Mouse (Mus musculus) heart, postnatal 4 days (tissue): ENCODE results near the gene Pxt1. TPM values are rescaled to one million over a fixed set of nuclear protein-coding genes. Genes with fewer than 3 reads are reported as not detected.
A peak's percentile ranks its signal among the peaks of the same experiment; 100 is the strongest.
"Not testable (repeated sequence)": the region's sequence is repeated elsewhere in the genome, so short reads cannot be mapped to it uniquely, and the experiment has no call there.

ENCODE experiments used
- DNase-seq: peaks from one replicate; pipeline ENCODE4 v3.0.0; 2021
- total RNA-seq, 2 experiments: library from RNA; stranded (reverse); gene quantifications; 2 replicates each; pipeline ENCODE4 v1.2.3; 2021

Gene Pxt1
- total RNA-seq, result not detected

DNA sequence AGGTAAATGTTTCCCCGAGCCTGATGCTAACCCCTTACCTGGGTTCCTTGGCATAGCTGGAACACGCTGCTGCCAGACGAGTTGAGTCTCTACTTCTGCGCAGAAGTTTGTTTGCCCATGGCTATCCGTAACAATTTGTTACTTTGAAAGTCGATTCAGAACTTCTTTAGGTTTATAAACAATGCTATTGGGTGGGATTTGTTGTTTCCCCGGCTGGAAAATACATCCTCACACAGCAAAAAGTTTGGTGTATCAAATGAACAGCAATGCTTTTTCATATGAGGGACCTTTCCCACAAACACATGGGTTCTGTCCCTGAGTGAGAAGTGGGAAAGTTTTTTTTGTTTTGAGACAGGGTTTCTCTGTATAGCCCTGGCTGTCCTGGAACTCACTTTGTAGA is at the start of gene Pxt1:
Pxt1 (minus strand) TSS at position 101 of the 400 bp plus-strand sequence.
- no peak for DNase-seq

DNA sequence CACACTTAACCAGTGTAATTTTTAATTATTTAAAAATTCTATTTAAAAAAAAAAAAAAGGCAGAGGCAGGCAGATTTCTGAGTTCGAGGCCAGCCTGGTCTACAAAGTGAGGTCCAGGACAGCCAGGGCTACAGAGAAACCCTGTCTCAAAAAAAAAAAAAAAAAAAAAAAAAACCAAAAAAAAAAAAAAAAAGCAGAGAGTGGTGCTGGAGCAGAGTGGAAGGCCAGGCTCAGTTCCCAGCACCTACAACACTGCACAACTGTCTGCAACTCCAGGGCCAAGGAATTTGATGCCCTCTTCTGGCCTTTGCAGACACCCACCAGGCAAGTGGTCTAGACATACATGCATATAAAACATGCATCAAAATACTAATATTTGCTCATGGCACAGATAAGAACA is 49.4 kb upstream of the Pxt1 start:
- DNase-seq, result not testable (repeated sequence)

DNA sequence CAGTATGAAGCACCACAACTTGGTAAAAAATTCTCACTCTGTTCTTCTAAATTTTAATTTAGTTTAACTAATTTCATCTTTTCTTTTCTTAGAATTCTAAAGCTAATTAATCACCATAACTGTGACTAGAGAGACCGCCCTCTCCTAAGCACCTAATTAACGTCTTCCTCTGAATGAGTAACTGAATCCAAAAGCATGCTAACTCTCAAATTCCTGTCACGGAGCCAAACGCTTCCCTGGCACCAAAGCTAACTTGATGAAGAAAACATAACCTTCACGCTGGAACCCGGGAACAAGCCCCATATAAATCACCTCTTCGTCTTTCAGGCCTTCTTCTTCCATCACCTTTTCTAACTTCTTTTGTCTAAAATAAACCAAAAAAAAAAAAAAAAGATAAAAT is 48.5 kb upstream of the Pxt1 start:
- DNase-seq, result peak; percentile 62

DNA sequence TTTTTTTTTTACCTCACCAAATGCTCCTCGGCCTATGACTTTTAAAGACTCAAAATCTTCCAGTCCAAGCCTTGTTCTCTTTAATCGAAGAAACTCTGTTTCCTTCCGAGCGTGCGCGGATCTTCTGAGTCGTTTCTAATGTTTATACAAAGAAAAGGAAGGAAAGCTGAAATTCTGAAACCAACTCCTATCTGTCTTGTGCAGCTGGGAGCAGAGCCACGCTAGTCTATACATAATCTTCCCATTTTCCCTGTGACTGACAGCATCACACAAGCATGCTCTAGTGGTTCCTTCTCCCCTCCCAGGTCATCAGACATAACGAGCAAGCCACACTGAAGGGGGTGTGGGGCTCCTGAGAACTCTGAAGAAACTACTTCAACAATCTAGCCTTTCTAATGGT is 47.6 kb upstream of the Pxt1 start:
- no peak for DNase-seq

DNA sequence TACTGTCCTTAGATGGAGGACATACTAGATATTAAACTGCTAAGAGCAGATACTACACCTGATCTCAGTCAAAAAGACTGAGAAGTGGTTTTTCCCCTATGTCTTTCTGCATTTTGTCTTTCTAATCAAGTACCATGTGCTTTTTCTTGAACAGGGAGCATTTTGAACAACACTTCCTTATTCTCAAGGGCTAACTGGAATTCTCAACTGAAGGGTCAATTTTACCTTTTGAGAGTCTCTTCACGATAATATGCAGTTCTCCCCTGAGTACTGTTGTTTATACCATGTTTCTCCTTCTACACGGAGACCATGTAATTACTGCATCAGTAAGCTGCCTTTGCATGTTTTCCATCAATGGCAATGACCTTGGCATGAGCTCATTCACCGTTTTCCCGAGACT is 46.4 kb upstream of the Pxt1 start:
- DNase-seq, result no peak

DNA sequence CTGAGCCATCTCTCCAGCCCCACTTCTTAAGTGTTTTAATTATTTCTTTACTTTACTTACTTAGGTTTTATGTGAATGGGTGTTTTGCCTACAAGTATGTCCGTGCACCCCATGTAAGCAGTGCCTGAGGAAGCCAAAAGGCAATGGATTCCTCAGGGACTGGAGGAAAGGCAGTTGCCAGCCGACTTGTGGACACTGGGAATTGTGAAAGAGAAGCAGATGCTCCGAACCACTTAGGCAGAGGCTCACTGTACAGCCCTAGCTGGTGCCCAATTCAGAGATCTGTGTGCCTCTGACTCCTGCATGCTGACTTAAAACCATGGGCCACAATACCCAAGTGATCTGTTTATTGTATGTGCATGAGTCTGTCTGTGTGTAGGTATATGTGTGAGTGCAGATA is 45.4 kb upstream of the Pxt1 start:
- DNase-seq, result no peak

DNA sequence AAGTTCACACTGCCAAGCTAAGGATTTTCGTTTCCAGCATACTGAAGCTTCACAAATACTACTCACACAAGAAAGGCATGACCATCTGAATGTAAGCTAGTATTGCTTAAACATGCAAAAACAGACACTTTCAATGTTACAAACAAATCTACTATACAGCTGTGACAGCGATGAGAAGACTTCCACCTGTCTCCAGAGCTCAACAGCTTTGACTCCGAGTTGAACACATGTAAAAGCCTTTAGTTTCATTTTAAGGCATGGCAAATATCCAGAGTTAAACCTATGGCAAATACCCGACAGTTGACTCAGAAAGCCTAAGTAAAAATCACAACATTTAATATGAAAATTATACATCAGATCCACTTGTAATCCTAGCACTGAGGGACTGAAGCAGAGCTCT is 44.7 kb upstream of the Pxt1 start:
- DNase-seq, result no peak

DNA sequence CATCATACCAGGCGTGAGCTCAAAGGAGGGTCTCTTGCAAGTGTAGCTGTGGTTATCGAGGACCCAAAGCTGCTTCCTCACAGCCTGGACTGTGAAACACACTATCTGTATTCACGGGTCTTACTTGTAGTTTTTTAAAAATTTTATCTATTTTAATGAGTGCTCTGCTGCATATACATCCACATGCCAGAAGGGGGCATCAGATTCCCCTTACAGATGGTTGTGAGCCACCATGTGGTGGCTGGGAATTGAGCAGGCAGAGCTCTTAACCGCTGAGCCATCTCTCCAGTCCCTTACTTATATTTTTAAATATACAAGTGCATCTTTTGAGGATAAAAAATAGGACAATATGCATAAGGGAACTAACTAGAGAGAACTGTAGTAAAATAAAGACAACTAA is 44.1 kb upstream of the Pxt1 start:
- DNase-seq, result peak; percentile 50

DNA sequence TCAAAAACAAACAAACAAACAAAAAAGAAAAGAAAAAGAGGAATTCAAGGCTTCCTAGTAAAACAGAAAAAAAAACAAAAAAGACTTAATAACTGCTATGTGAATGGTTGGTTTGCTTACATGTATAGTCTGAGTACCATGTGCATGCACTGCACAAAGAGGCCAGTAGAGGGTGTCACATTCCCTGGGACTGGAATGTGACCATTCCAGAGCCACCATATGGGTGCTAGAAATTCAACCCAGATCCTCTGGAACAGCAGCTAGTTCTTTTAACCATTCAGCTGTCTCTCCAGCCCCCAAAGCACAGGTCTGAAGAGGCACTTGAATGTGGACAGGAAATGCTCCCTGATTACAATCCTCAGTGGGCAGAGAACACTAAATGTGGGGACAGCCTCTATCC is 43.2 kb upstream of the Pxt1 start:
- peak; percentile 46 for DNase-seq

DNA sequence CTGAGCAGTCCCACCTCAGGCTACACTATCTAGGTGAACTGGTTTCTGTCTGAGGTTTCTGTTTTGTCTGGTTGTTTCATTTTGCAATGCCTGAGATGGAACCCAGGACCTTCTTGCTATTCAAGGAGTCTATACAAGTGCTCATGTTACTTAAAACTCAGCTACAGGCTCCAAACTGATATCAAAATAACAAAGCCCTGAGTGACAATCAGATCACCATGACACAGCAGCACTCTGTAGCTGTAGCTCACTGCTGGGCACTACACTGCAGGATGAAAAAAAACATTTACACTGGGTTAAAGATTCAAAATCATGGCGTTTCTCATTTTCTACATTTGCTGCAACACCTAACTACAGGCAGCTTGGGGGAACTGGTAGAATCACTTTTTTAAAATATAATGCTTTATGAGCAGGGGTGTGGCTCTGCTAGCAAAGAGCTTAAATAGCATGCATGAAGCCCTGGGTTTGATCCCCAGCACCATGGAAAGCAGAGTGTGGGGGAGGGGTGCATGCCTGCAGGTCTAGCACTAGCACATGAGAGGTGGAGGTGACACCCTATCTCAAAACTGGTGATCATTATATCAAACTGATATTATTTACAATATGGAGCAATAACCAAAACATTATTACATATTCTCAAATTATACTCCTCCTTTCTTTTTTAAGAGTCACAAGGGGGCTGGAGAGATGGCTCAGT is 41.2 kb upstream of the Pxt1 start:
- no peak for DNase-seq

DNA sequence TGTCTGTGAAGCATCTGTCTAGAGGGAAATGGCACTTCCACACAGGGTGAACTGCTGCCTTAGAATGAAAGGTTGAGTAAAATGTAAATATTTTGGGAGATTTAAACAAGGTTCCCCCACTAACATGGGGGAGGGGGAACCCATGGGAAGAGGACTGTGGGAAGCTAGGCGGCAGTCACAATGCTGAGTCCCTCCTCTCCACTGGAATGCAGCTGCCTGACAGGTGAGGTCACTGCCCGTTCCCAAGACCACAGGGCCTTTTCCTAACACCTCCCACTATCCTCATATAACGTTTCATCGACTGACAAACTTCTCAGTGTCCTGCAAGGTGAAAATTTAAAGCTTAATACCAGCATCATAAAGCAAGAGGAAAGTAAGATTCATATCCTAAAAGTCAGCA is 39.0 kb upstream of the Pxt1 start:
- peak; percentile 30 for DNase-seq

DNA sequence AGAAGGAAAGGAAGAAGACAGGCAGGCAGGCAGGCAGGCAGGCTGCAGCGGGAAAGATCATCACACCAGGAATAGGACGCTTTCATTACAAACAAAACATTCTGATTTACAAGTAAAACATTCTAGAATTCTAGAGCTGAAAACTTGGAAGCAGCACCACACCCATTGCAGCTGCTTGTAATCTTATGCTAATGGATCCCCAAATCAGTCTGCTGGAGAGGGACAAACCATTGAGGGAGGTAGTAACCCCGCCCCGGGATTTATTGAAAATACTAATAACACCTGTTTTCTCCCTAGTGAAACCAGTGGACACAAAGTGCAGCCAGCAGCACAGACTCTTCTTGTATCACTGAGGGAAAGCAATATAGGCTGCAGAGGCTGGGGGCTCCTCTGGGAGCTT is 37.4 kb upstream of the Pxt1 start:
- no peak for DNase-seq

DNA sequence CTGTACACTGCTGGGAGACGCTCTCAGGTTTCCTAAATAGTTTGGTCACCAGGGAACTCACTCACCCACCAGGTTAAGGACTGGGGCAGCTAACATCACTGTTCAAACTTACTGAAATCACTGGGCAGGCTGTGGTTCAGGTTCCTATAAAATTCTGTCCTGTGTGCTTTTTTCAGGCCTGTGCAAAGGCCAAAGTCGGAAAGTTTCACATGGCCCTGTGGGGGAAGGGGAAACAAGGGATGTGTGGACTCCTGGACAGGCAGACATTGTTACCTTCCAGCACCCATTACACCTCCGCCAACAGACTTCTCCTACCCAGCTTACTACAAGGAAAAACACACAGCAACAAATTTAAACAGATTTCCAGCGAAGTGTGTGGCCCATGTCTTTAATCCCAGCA is 35.5 kb upstream of the Pxt1 start:
- no peak for DNase-seq

DNA sequence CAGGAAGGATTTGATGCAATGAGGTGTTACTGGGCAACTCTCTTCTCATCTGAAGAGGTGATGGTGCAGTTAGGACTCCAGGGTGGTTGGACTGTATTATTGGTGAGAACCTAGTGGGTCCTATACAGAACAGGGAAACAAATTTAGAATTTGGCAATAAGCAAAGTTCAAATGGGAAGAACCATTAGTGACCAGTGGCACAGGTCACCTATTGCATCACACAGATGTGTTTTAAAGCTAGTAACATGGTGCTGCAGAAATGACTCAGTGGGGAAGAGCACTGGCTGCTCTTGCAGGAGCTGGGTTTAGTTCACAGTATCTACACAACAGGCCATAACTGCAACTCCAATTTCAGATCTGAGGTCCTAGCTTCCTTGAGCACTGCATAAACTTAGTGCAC is 26.5 kb upstream of the Pxt1 start:
- no peak for DNase-seq

DNA sequence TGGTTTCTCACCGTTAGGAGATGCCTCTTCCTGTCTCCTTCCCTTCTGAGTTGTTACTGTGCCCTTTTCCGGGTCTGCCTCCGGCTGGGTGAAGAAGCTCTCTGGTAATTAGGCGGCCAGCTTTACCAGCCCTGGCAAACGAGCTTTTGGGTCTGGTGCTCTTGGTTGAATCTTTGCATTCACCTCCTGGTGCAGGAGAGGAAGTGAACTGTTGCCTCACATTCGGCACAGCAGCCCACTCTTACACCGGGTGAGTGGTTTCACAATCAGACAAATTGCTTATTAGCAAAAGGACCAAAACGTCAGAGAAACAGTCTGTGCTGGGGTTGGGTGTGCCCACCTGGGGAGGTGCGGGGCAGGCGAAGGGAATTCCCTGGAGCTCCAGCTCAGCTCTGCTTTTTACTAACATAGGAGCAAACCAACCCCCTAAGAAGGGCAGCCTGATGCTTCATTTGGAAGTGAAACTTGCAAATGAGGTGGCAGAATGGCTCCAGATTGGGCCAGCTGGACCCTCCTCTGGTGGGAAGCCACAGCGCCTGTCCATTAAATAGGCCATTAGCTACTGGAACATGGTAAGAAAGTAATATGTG is 23.5 kb upstream of the Pxt1 start:
- DNase-seq, result no peak

DNA sequence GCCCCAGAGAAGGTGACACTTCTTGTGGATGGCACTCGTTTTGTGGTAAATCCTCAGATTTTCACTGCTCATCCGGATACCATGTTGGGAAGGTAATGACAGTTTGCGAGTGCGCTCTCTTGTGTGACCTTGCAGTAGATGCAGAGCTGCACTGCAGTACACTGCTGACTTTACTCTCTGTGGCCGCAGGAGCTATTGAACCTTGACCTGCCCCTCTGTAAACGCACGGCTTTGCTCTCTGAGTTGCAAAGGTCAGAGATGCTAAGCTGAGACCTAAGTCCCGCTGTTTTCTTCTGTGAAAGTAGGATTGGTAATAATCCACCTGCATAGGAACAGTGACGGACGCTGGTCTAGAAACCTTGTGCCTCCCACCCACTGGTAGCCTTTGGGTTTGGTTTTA is 18.0 kb upstream of the Pxt1 start:
- DNase-seq, result no peak

DNA sequence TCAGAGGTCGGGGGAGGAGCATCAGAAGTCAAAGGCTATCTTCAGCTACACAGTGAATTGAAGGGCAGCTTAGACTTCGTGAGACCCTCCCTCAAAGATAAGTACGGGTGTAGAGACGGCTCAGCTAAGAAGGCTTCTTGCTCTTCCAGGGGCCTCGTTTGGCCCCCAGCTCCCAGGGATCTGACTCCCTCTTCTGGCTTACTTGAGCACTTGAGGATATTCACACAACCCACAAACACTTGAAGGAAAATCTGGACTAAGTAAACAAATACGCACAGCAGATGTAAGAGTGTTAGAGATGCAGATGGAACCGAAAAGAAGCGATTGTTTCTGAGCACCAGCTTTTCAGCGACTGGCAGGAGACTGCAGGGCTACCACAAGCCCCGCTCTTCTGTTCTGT is 17.0 kb upstream of the Pxt1 start:
- no peak for DNase-seq

DNA sequence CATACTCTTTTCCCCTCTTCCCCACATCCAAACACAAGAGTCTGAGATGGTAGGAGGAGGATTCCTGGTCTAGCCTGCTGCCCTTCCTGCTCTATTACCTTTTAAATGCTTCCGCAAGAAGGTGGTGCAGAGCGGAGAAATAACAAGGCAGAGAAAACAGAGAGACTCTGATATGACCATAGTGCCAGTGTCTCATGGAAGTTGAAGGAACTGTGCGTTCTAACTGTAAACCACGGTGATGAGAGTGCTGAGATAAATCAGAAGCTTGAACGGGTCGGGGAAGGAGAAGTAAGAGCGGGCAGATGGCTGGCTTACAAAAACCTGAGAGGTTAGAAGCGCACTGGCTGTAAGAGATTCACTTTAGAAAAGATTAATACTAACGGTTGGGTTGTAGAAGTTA is 10.8 kb upstream of the Pxt1 start:
- DNase-seq, result no peak

DNA sequence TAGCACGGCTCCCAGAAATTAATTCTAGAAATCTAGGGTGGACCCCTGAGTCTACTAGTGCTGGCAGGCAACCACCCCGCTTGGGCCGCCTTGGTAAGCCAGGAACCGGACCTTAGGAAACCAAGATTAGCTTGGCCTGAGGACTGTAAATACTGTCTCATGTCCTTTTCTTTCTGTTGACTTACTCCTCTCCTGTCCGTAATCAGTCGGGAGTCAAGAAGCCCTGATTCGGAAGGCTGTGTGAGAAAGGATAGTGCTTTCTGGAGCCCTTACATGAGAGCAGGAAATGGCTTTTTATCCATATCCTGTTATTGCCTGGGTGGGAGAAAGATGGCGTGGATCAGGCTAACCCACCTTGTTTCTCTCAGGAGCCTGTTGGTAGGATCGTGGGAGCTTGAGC is 9.6 kb upstream of the Pxt1 start:
- no peak for DNase-seq

DNA sequence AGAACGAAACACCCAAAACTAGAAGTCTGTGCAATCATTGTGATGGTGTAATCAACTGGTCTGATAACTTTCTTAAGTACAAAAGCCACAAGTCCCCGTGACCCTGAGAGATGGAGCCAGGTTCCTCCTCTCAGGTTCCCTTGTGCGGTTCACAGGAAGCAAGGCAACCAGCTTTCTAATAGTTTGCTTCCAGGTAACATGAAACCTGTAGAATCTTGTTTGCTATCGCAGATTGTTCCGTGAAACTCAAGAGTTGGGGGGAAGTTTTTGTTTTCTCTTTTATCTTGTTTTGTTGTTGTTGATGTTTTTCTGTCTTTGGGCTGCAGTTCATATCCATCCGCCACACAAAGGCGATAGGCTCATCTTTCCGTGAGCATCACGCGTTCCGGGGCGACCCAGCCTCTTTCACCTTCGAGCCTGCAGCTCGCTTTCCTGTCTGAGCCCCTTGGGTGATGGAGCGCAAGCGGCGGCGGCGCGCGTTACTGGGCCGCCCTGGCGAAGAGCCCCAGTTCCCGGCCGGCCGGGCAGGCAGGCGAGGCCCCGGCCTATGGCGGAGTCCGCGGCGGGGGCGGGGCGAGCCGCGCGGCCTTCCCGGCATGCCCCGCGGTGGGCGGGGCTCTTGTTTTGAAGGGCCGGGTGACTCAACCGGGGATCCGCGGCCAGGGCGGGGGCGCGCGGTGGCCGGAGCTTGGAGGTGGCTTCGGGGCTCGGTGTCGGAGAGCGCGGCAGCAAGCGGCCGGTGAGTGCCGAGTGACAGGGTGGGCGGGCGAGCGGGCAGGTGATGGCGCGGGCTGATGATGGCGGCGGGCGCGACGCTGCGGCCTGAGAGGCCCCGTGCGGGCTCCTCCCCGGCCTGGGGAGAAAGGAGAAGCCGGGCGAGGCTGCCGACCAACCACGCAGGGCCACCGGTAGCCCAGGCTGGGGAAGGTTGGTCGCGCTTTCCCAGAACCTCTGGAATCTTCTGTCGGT is 8.5 kb upstream of the Pxt1 start, which contains the start of gene Kctd20:
Kctd20 (plus strand) TSS at position 120 of the 969 bp plus-strand sequence.
- DNase-seq, result peak; percentile 96

DNA sequence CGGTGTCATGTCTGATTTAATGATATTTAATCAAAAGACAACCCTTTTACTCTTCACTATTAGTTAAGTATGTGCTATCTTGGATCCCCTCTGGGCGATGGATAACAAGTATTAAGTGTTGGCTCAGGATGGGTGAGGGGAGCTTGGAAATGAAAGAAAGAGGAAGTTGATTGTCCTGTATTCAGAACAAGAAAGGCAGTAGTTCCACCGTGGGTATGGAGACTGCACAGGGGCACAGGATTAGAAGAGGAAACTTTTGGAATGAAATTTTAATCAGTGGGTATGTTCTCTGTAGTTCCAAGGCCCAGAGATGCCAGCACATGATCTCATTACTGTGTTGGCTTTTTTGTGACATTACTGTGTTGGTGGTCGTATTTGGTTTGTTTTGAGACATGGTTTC is 7.1 kb upstream of the Pxt1 start:
- DNase-seq, result no peak

DNA sequence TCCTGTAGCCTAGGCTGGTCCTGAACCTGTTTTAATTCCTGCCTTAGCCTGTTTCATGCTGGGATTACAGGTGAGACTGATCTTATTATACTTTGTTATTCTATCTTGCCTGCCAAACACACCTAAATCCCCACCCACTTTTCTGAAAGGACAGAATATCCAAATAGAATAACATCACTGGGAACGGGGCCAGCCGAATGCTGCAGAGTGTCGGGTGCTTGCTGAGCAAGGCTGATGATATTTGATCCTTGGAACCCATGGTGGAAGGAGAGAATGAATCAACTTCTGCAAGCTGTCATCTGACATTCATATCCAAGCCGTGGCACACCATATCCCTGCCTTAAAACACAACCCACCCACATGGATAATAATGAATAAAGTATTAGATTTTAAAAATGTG is 5.0 kb upstream of the Pxt1 start:
- DNase-seq, result no peak
